Mouse (Mus musculus) heart, postnatal 25 days (tissue): ENCODE data around the gene Cbln3. TPM values are rescaled to one million over a fixed set of nuclear protein-coding genes. Genes with fewer than 3 reads are reported as not detected.

Experiments used
- DNase-seq: peaks from one replicate; pipeline ENCODE4 v3.0.0; 2022; ENCODE audit warnings: low spot score
- intact Hi-C: fragments of 180-260 bp; cut with DNase I; formaldehyde crosslinking; loops from one replicate; pipeline ENCODE4 v1.15.1; 2025
- total RNA-seq, 2 experiments: library from RNA; stranded (reverse); gene quantifications; 2 replicates each; pipeline ENCODE4 v1.2.3; 2021

The Cbln3 gene
- total RNA-seq, result under 1 TPM in 1 of 2 experiments, not detected in 1; 0.14 TPM

DNA sequence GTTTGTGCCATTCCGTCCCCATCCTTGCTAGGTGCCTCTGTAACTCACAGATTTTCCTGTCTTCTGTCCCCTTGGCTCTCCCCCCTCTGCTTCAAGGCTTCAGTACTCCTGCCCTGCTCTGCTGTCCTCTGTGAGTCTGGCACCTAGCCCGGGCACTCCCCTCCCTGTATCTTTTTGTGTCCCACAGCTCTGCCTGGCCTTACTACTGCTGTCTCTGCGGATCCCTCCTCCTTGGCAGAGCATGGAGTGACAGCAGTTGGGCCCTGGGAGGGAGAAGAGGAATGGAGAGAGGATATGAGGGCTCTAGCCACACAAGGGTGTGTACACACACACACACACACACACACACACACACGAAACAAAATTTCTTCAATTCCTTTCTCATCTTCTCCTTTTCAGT lies at the start of gene Cbln3:
Gene Cbln3 (minus strand): TSS at position 227 of the 400 bp plus-strand sequence.
- intact Hi-C loops, result no loop called here
- DNase-seq, result peak; percentile 50

DNA sequence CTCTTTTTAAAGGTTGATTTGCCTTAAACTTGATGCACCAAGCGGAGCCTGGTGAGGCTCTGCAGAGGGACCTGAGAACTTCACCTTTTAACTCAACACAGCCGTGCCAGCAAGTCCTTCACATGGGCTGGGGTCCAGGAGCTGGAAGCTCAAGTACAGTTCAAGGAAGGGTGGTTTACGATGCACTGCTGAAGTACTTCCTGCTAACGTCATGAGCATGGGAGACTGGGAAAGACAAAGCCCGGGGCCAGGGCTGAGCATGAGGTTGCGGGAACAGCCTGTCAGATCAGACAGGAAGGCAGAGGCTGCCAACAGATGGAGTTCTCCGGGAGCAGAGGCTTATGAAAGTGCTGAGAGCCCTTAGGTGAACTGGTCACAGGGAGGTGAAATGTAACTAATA lies 49.4 kb upstream of the Cbln3 start:
- intact Hi-C loops, result no loop called here
- DNase-seq, result peak; percentile 36

DNA sequence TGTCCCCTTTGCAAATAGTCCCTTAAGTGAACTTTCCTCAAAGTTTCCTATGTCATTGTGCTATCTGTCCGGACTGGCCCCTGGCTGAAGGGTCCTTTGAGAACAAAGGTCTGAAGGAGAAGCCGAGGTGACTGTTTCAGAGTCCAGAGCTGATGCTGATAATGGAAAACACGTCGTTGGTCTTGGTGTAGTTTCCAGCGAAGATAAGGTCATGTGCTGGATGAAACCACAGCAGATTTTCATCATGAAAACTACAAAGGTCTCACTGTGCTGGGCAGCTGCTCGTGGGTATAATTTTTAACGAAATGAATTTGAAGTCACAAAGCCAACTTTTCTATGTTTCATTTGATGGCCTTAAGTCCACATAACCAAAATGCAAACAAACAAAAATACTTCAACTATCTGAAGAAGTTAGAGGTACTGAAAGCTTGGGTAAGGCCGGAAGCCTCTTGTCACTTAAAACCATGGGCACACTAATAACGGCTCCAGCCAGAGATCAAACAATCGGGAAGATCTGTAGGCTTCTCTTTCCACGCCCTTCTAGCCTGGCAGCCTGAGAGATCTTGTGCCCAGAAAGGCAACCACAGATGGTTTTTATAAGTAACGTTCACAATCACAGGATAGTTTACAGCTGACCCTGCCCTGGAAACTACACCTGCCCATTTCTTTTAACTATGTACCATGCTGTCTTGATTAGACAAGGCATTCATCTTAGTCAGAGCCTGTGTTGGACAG lies 45.2 kb upstream of the Cbln3 start:
- intact Hi-C loops, result no loop called here

DNA sequence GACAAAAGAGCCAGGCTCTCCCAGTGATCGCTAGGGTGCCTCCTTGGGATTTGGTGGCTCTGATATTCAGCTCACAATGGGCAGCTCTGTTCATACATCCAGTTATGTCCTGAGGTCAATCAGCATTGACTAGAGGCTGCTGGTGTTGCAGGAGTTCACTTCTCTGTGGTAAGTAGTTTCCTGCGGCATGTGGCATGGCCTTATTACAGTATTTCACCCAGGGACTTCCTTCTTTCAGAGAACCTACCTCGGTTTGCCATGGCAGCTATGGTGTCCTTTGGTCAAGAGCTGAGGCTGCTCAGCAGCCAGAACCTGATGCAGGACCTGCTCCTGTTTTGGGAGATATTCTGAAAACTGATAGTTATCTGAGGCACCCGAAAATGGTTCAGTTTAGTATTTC lies 42.7 kb upstream of the Cbln3 start:
- no peak for DNase-seq
- intact Hi-C loops, result no loop called here

More for the DNA sequence above, 45.2 kb upstream of the Cbln3 start:
- DNase-seq, result no peak

DNA sequence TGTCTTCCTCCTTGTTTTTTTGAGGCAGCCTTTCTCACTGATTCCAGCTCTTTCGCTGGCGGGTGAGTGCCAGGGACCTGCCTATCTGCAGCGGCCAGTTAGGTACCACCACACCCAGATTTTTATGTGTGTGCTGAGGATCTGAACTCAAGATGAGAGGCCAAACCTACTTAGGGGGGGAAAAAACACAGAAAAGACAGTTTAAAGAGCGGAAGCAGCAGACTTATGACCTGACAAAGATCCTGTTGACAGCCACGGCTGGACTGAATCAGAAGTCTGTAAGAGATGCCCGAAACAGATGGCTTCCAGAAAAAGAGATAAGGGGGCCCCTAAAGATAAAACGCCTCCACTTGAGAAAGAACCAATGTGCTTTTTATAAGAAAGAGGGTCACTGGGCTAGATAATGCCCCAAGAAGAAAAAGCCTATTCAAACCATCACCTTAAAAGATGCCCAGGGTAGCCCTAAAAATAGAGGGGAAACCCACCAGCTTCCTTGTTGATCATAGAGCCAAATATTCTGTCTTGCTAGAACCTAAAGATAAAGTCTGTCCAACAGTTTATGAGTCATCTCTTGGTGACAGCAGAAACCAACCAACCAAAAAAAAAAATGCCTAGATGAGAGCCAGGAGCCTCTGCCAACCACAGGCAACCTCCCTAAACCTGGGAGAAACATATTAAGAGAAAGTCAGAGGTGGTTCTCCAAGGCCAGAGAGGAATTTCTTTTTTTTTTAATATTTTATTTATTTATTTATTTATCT lies 38.5 kb upstream of the Cbln3 start:
- intact Hi-C loops, result loop anchor here (2.0 kb wide), 1 partner anchor 100 kb away; the partner anchor contains the start of gene Nfatc4
- DNase-seq, result no peak

DNA sequence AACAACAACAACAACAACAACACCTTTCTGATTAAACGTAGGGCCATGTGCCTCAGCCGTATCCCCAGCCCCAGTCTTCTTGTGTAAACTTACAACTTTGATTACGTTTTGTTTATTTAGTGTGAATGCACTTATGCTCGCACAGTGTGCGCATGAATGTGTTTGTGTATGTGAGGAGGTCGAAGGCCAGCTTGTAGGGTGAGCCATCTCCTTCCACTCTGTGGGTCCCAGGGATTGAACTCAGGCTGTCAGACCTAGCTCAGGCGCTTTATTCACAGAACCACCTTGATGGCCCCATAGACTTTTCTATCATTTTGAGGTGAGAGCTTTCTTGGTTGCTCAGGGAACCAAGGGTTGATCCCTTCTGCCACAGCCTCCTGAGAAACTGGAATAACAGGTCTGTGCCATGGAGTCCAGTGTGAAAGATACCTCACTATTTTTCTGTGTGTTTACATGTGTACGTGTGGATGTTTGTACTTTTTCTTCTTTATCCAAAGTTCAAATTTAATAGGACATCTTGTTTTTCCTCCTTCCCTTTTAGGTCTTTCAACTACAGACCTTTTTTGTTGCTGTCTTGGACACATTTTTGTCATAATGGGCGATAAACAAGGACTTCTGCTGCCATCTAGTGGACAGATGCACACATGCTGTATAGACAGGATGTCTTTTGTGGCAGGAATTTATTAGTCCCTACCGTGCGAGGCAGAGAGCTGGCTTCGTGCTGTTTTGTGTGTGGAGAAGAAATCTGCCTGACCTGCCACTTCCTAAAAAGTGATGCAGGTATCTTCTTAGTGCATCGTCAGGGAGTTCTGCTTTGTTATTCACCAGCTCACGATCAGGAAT lies 34.3 kb upstream of the Cbln3 start:
- DNase-seq, result peak; percentile 20
- intact Hi-C loops, result loop anchor here (1.0 to 5.0 kb wide), 2 partner anchors 44 to 141 kb away; no protein-coding TSS in a partner anchor

DNA sequence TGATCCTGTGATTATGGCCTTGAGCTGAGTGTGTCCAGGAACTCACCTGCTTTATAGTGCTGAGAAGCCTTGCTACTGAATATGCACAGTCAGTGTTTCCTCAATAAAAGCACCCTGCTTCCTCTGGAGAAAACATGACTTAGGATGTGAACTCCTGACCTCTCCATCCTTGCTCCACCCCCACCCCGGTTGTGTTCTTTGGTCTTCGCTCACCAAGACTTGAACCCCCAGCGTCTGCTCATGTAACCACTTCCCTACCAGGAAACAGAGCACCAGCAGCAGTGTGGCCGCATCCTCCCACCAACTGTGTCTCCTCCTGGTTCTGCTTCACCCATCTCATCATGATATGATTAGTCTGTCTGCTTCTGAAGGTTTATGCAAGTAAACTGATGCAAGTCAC lies 29.2 kb upstream of the Cbln3 start:
- no peak for DNase-seq
- intact Hi-C loops, result no loop called here

DNA sequence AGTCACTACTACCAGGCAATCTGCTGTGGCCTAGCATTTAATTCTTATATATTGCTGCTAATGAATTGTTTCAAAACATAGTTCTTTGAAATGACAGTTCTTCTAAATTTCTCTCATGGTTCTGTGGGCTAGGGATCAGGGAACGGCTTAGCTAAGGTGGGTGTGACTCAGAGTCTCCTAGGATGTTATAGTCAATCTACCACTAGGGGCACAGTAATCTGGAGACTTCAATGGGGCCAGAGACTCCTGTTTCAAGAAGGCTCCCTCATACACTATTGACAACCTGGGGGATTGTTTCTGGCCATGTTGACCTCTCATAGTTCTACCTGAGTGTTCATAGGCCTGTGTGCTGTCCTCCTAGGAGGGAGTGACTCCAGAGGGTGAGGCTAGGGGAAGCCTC lies 21.3 kb upstream of the Cbln3 start:
- intact Hi-C loops, result no loop called here
- no peak for DNase-seq

DNA sequence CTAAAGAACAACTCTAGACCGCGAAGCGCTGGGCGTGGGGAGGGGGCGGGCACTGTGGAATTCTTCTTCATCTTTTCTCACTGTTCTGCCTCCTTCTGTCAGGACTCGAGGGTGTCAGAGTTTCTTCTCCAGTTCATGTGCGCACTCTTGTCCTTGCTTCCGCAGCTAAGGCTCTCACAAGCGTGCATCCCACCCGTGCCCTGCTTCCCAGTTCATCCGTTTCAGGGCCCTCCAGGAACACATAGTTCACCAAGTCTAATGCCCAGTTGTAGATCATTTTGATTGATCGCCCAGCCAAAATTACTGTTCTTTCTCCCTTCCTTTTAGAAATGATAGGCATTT lies 16.2 kb upstream of the Cbln3 start:
- intact Hi-C loops, result no loop called here
- no peak for DNase-seq

DNA sequence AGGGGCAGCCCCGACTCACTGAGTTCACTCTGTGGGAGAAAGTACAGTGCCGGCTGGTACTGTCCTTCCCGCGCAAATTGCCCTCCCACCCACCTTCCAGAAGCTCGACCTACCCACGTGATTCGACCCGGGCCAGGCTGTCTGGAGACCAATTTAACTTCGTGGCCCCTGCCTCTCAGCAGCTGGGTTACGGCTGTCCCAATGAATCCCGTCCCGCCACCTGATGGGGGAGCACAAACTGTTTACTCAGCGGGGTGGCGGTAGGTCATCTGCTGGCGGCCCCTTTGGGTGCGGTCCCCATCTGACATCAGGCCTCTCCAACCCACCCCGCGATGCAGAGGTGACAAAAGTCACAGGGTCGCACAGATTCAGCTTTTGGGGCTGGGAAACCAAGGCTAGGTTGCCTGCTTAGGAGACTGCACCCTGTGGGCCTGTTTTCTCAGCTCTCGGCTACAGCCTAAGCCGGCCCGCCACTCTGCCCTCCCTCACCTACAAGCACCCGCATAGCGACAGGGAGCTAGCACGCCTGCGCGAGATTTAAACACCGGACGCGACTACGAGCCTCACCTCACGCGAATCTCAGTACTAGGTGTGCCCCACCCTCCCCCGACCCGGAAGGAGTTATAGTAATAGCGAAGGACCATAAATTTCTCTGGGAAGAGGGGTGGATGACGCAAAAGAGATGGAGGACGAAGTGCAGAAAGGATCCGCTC lies 15.7 kb upstream of the Cbln3 start, which contains the start of gene Sdr39u1:
Gene Sdr39u1 (minus strand): TSS at position 593 of the 713 bp plus-strand sequence.
- intact Hi-C loops, result no loop called here
- peak; percentile 71 for DNase-seq

DNA sequence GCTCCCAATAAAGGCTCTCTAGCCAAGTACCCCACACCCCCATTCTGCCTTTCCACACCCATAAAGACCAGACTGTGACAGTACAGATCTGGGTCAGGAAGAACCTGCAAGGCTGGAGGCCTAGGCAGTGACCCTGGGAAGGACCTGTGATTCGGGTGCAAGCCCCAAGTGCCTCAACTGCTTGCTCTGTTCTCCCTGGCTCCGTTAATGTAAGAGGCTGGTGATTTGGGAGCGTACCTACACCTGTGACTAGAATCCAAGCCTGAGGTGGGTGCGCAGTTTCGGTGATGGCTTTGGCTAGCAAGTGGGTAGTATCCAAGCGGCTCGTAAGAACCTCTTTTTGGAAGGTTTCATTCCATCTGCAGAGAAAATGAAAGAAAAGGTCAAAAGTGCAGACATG lies 14.8 kb upstream of the Cbln3 start:
- DNase-seq, result no peak
- intact Hi-C loops, result no loop called here

DNA sequence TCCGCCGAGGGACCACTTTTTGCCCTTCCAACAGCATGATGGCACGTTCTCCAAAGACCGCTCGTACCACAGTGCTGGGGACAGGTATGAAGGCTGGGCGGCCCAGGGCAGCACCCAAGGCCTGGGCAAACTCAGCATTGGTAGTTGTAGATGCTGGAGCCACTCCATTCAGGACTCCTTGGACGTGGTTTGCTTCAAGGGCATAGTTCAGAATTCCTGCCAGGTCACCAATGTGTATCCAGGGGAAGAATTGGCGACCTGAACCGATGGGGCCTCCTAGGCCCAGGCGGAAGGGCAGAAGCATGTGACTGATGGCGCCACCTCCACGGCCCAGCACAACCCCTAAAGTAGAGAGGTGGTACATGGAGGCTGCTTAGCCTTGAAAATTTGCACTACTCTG lies 13.5 kb upstream of the Cbln3 start:
- DNase-seq, result no peak
- intact Hi-C loops, result no loop called here

DNA sequence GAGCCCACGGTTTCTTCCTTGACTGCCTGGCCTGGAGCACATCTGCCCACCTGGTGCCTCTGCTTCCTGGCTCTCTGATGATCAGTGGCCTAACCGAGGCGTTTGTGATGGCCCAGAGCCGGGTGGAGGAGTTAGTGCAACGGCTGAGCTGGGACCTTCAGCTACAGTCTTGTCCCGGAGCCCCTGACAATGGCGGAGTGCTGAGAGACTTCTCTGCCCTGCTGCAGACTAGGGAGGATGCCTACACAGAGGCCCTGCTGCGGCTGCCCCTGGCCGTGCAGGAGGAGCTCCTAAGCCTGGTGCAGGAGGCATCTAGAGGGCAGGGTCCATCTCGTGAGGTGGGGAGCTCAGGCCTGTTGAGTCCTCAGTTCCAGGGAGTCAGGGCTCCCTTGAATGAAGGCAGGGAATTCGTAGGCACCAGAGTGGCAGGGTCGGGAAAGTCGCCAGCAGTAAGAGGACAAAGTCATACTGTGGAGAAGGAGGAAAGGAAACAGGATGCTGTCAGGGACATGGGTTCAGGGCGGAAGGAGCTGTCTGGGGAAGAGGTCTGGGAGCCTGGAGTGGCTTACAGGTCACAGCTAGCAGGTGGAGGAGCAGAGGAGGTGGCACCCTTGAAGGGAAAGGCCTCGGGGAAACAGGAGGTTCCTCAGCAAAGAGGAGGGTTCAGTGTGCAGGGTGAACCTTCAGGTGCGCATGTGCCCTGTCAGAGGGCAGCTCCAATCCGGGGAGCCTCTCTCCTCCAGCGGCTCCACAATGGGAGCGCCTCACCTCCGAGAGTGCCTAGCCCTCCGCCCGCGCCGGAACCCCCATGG lies 2.6 kb upstream of the Cbln3 start:
- intact Hi-C loops, result no loop called here
- DNase-seq, result no peak

DNA sequence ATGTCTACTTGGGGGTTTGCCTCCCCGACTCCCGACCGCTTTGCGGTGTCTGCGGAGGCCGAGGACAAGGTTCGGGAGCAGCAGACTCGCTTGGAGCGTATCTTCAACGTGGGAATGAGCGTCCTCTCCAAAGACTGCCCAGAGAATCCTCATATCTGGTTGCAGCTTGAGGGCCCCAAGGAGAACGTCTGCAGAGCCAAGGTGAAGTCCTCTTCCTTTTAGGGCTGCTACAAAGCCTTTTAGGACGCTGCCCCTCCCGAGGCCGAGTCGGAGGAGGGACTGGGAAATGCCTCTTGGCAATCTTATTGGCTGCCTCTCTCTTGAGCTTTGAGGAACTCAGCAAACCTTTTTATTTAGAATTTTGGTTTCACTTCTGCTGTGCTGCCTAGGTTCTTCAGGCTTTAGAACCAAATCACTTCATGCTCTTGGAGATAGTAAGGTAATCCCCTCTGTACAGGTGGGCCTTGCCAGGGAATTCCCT lies 1.6 kb upstream of the Cbln3 start:
- peak; percentile 63 for DNase-seq
- intact Hi-C loops, result no loop called here

DNA sequence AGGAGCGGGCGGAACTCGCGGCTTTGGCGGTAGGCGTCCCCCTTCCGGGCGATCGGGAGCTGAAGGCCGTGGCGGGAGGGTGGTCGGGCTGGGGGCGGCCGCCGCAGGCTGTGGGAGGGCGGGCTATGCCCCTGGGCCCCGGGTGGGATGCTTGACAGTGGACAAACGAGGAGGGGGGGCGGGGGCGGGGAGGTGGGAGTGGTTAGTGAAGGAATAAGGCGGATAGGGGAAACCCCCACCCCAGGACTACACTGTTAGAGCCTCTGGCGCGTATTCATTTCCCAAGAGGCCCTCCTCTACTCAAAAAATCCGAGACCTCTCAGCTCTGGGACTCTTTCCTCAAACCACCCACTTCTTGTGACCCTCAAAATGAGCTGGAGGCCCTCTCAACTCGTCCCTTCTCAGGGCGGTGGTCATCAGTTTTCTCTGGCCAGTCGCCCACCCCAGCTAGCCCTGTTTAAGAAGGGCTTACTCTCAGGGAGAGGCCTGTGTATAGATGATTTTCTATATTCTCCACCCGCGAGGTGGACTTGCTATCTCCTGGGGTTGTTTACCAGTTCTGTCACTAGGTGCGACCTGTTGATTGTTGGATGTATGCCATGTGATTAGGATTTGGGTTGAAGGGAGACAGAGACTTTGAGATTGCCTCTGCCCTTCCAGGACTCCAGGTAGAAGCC lies 1.1 kb upstream of the Cbln3 start:
- intact Hi-C loops, result no loop called here

DNA sequence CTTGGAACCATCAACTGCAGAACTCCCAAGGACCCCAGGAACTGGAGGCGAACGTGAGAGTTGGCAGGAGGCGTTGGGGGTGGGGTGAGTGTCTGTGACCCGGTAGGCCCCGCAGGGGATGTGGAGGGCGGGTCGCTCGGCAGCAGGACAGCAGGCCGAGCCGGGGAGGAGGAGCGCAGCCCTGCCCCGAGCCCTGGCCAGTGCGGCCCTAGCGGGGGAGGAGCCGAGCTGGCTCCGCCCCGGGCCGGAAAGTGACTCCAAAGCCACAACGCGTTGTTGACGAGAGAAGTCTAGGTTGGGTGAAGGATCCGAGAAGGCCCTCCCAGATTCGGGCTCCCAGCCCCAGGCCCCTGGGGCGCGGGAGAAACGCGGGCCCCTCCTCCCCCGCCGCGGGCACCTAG lies 521 bp upstream of the Cbln3 start, which contains the start of gene Khnyn:
Gene Khnyn (plus strand): TSS at position 235 of the 401 bp plus-strand sequence.
- intact Hi-C loops, result no loop called here
- peak; percentile 94 for DNase-seq

More for the DNA sequence above, 1.1 kb upstream of the Cbln3 start:
- no peak for DNase-seq

DNA sequence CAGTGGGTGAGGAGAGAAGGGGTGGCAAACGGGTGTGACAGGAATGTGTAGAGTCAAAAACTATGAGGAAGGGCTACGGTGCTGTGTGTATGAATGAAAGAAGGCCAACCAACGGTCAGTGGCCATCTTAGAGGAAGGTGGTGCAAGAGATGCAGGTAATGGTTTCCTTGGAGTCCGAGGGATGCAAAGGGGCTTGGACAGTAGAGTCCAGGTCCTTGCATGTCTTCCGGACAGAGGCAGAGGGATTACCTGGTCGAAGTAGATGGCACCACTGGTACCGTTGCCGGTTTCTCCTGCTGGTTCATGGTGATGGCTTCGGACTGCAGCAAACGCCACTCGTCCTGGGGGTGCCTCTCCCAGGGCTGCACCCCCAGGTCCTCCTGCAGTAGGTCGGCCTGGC lies 529 bp downstream of the Cbln3 start:
- intact Hi-C loops, result no loop called here
- DNase-seq, result no peak

DNA sequence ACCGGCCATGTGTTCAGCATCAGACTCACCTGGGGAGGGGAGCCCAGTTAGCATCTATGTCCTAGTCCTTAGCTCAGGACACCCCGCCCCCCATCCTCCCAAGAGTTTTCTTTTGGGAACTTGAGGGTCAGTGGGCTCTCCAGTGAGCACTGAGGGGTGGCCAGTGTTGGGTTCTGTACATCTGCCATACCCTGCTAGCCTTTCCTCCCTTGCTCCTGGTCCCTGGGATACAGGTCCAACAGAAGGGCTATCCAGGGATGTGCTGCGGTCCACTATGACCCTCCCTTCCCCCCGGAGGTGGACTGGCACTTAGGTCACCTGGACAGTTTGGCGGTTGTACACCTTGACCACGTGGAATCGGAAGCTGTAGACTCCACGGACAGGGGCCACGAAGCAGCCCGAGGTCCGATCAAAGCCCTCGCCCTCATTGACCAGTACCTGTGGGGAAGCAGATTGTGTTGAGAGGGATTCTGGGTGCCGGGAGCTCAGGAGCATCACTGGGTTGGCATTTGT lies 987 bp downstream of the Cbln3 start:
- intact Hi-C loops, result no loop called here
- no peak for DNase-seq
